Mouse (Mus musculus) CH12.LX (cell line): ENCODE data around the gene H2al1c. TPM values are rescaled to one million over a fixed set of nuclear protein-coding genes. Genes with fewer than 3 reads are reported as not detected.

ENCODE experiments used
- DNase-seq: peaks from one replicate; pipeline ENCODE4 v3.0.0-alpha.2; 2013; ENCODE audit errors: extremely low read depth
- H3K27ac ChIP-seq: 2 replicates; pipeline ENCODE4 v1.5.1; 2012; ENCODE audit warnings: low read depth, mild to moderate bottlenecking, control low read depth, moderate library complexity; ENCODE audit not compliant: insufficient read depth
- H3K27me3 ChIP-seq: replicated peaks from 2 replicates; pipeline ENCODE3; 2012; ENCODE audit warnings: inconsistent platforms
- H3K36me3 ChIP-seq, 2 experiments: replicated peaks in 1 of 2; 2 replicates each; pipeline versions ENCODE3 to v1.6.1; 2012; ENCODE audit warnings: inconsistent platforms in 1 of 2, low read length in 1 of 2, mild to moderate bottlenecking in 1 of 2, mixed read lengths in 1 of 2, moderate library complexity in 1 of 2; ENCODE audit not compliant: control insufficient read depth in 1 of 2, insufficient read depth in 1 of 2
- H3K4me1 ChIP-seq, 2 experiments: 2 replicates each; pipeline ENCODE4 v1.6.1; 2012; ENCODE audit warnings: inconsistent platforms in 1 of 2, moderate library complexity in 1 of 2; ENCODE audit not compliant: insufficient read depth in 2 of 2, control insufficient read depth in 1 of 2
- H3K4me2 ChIP-seq: 2 replicates; pipeline ENCODE4 v1.6.1; 2012; ENCODE audit warnings: low read depth, mild to moderate bottlenecking, control low read depth; ENCODE audit not compliant: poor library complexity, insufficient read depth, severe bottlenecking
- H3K4me3 ChIP-seq, 3 experiments: fragments of 150-350 bp in 1 of 3; sonication (generic) in 1 of 3; replicated peaks in 1 of 3; 2 replicates each; pipeline versions ENCODE3 to v1.5.1; 2011 to 2012; ENCODE audit warnings: low read depth in 2 of 3, low read length in 2 of 3, mild to moderate bottlenecking in 2 of 3, moderate library complexity in 2 of 3, control low read depth in 1 of 3, improper control_type of control experiment in 1 of 3, inconsistent platforms in 1 of 3, mixed read lengths in 1 of 3; ENCODE audit not compliant: poor library complexity in 1 of 3
- H3K79me2 ChIP-seq: replicated peaks from 2 replicates; pipeline ENCODE4 v1.6.1; 2012; ENCODE audit warnings: mild to moderate bottlenecking, moderate library complexity; ENCODE audit not compliant: control insufficient read depth, poor library complexity, insufficient read depth, severe bottlenecking; ENCODE audit errors: extremely low read depth
- H3K9ac ChIP-seq: 2 replicates; pipeline ENCODE4 v1.6.1; 2012; ENCODE audit warnings: low read depth, mild to moderate bottlenecking, control low read depth, moderate library complexity; ENCODE audit not compliant: insufficient read depth
- H3K9me3 ChIP-seq: replicated peaks from 2 replicates; pipeline ENCODE3; 2012; ENCODE audit warnings: low read length, inconsistent platforms, mixed read lengths
- BHLHE40 ChIP-seq: IDR thresholded peaks from 2 replicates; pipeline ENCODE4 v1.6.1; 2011; ENCODE audit warnings: mild to moderate bottlenecking, low read depth, low read length, improper control_type of control experiment
- CTCF ChIP-seq, 2 experiments: IDR thresholded peaks in 1 of 2; conservative IDR thresholded peaks in 1 of 2; 2 replicates each; pipeline ENCODE4 v1.5.1; 2011 to 2012; ENCODE audit warnings: low read depth in 2 of 2, low read length in 2 of 2, improper control_type of control experiment in 1 of 2, inconsistent platforms in 1 of 2, mild to moderate bottlenecking in 1 of 2, moderate library complexity in 1 of 2
- MXI1 ChIP-seq: IDR thresholded peaks from 2 replicates; pipeline ENCODE4 v1.6.1; 2011; ENCODE audit warnings: mild to moderate bottlenecking, low read depth, low read length, improper control_type of control experiment
- MYC ChIP-seq: IDR thresholded peaks from 2 replicates; pipeline ENCODE4 v1.6.1; 2011; ENCODE audit warnings: low read depth, mild to moderate bottlenecking, improper control_type of control experiment, low read length
- POLR2A ChIP-seq: IDR thresholded peaks from 2 replicates; pipeline ENCODE4 v1.6.1; 2011; ENCODE audit warnings: low read depth, mild to moderate bottlenecking, improper control_type of control experiment, low read length
- POLR2AphosphoS2 ChIP-seq: IDR thresholded peaks from 2 replicates; pipeline ENCODE4 v1.6.1; 2011; ENCODE audit warnings: low read depth, low read length, improper control_type of control experiment
- RCOR1 ChIP-seq: conservative IDR thresholded peaks from 2 replicates; pipeline ENCODE4 v1.6.1; 2012; ENCODE audit warnings: low read depth, mild to moderate bottlenecking, inconsistent platforms, low read length, improper control_type of control experiment
- TCF12 ChIP-seq: IDR thresholded peaks from 2 replicates; pipeline ENCODE4 v1.6.1; 2014; ENCODE audit warnings: low read depth, mild to moderate bottlenecking, inconsistent platforms, low read length, improper control_type of control experiment
- UBTF ChIP-seq: IDR thresholded peaks from 2 replicates; pipeline ENCODE4 v1.6.1; 2012; ENCODE audit warnings: low read depth, mild to moderate bottlenecking, inconsistent platforms, low read length, improper control_type of control experiment, moderate library complexity
- ZKSCAN1 ChIP-seq: IDR thresholded peaks from 2 replicates; pipeline ENCODE4 v1.6.1; 2012; ENCODE audit warnings: low read depth, inconsistent platforms, low read length, improper control_type of control experiment, borderline replicate concordance
- ZNF384 ChIP-seq: IDR thresholded peaks from 2 replicates; pipeline ENCODE4 v1.6.1; 2012; ENCODE audit warnings: low read depth, low read length, improper control_type of control experiment, inconsistent platforms
- dilution Hi-C: fragments of 300-500 bp; cut with MboI; formaldehyde crosslinking; loops from 2 replicates; pipeline ENCODE4 v1.14.3; 2020; ENCODE audit warnings: low sequenced_read_pairs; ENCODE audit not compliant: extremely low pct_unique_long_range_greater_than_20kb, extremely low pct_ligation_motif_present
- in situ Hi-C: fragments of 300-500 bp; cut with MboI; formaldehyde crosslinking; loops from 3 replicates; pipeline ENCODE4 v1.14.3; 2019; ENCODE audit warnings: low sequenced_read_pairs, low pct_ligation_motif_present, low pct_unique_long_range_greater_than_20kb, mixed read lengths
- polyA plus RNA-seq: library from polyadenylated mRNA; unstranded; fragments of >175 nt; gene quantifications from 2 replicates; pipeline ENCODE4 v1.2.1, GENCODE M21; 2012; ENCODE audit warnings: low read depth; ENCODE audit not compliant: insufficient read length
- total RNA-seq, 2 experiments: library from RNA; depleted of rRNA; stranded (reverse); fragments of 300-350 nt in 1 of 2; fragments of >200 nt in 1 of 2; gene quantifications; 2 replicates each; pipeline ENCODE4 v1.2.3; 2012 to 2014

The H2al1c gene
- total and polyA plus RNA-seq, 3 experiments, result not detected

- no peak overlapping the region for H3K4me3 ChIP-seq
- no peaks in the 10 kb centered on the region for H3K36me3 ChIP-seq
- H3K9ac ChIP-seq, result no peak overlapping the region
- H3K27ac ChIP-seq, result no peak overlapping the region
- no peaks in the 10 kb centered on the region for H3K79me2 ChIP-seq
- H3K27me3 ChIP-seq, result no peaks in the 10 kb centered on the region
- H3K4me1 ChIP-seq, result no peaks in the 10 kb centered on the region
- no peak for DNase-seq
- TF ChIP-seq UBTF (no peak), TCF12 (no peak), POLR2AphosphoS2 (no peak), POLR2A (no peak), BHLHE40 (no peak), ZKSCAN1 (no peak), MXI1 (no peak), MYC (no peak), CTCF (conservative IDR thresholded peaks at IDR 0.05 in 1 of 2, IDR thresholded peaks at IDR 0.05 in 1 of 2; ENCODE audit: low read depth in 2 of 2, low read length in 2 of 2) (no peak), ZNF384 (no peak), RCOR1 (no peak)
- TF ChIP-seq, all 38 proteins: peak for 0
- in situ Hi-C loops (no loop called here), dilution Hi-C loops (no loop called here)
- no peaks in the 10 kb centered on the region for H3K9me3 ChIP-seq
- H3K4me2 ChIP-seq, result no peak overlapping the region
Observed at GRCm38 (mm10) chrX:11346756-11347155, 41.3 kb downstream of the H2al1c start.

Other genes with a start within 250 kb of the H2al1c start
- not detected in 2 replicates for gene H2al1a, start 6.4 kb upstream of the H2al1c start, total RNA-seq (2012; rRNA removed)
- gene H2al1a, start 6.4 kb upstream of the H2al1c start, total RNA-seq (2014; rRNA removed), result not detected in 2 replicates
- not detected in 2 replicates for gene H2al1a, start 6.4 kb upstream of the H2al1c start, polyA plus RNA-seq
- gene H2al1b, start 3.2 kb upstream of the H2al1c start, total RNA-seq (2012; rRNA removed), result not detected in 2 replicates
- not detected in 2 replicates for gene H2al1b, start 3.2 kb upstream of the H2al1c start, total RNA-seq (2014; rRNA removed)
- gene H2al1b, start 3.2 kb upstream of the H2al1c start, polyA plus RNA-seq, result not detected in 2 replicates
- not detected in 2 replicates for gene H2al1d, start 3.2 kb downstream of the H2al1c start, total RNA-seq (2012; rRNA removed)
- not detected in 2 replicates for gene H2al1d, start 3.2 kb downstream of the H2al1c start, total RNA-seq (2014; rRNA removed)
- gene H2al1d, start 3.2 kb downstream of the H2al1c start, polyA plus RNA-seq, result not detected in 2 replicates
- gene H2al1e, start 6.3 kb downstream of the H2al1c start, total RNA-seq (2012; rRNA removed), result not detected in 2 replicates
- not detected in 2 replicates for gene H2al1e, start 6.3 kb downstream of the H2al1c start, total RNA-seq (2014; rRNA removed)
- gene H2al1e, start 6.3 kb downstream of the H2al1c start, polyA plus RNA-seq, result not detected in 2 replicates
- not detected in 2 replicates for gene H2al1f, start 9.5 kb downstream of the H2al1c start, total RNA-seq (2012; rRNA removed)
- gene H2al1f, start 9.5 kb downstream of the H2al1c start, total RNA-seq (2014; rRNA removed), result not detected in 2 replicates
- gene H2al1f, start 9.5 kb downstream of the H2al1c start, polyA plus RNA-seq, result not detected in 2 replicates
- gene H2al1g, start 12.6 kb downstream of the H2al1c start, total RNA-seq (2012; rRNA removed), result not detected in 2 replicates
- not detected in 2 replicates for gene H2al1g, start 12.6 kb downstream of the H2al1c start, total RNA-seq (2014; rRNA removed)
- gene H2al1g, start 12.6 kb downstream of the H2al1c start, polyA plus RNA-seq, result not detected in 2 replicates
- gene H2al1h, start 15.8 kb downstream of the H2al1c start, total RNA-seq (2012; rRNA removed), result not detected in 2 replicates
- gene H2al1h, start 15.8 kb downstream of the H2al1c start, total RNA-seq (2014; rRNA removed), result not detected in 2 replicates
- gene H2al1h, start 15.8 kb downstream of the H2al1c start, polyA plus RNA-seq, result not detected in 2 replicates
- gene H2al1i, start 19.0 kb downstream of the H2al1c start, total RNA-seq (2012; rRNA removed), result not detected in 2 replicates
- not detected in 2 replicates for gene H2al1i, start 19.0 kb downstream of the H2al1c start, total RNA-seq (2014; rRNA removed)
- not detected in 2 replicates for gene H2al1i, start 19.0 kb downstream of the H2al1c start, polyA plus RNA-seq
- gene H2al1j, start 22.2 kb downstream of the H2al1c start, total RNA-seq (2012; rRNA removed), result not detected in 2 replicates
- not detected in 2 replicates for gene H2al1j, start 22.2 kb downstream of the H2al1c start, total RNA-seq (2014; rRNA removed)
- gene H2al1j, start 22.2 kb downstream of the H2al1c start, polyA plus RNA-seq, result not detected in 2 replicates